Mouse (Mus musculus) forebrain, embryonic 15.5 days (tissue): ENCODE results near the gene Slc25a21. TPM values are rescaled to one million over a fixed set of nuclear protein-coding genes. Genes with fewer than 3 reads are reported as not detected.

Source experiments
- ATAC-seq: fragments of 200-750 bp; cut with Nextera tagmentation; replicated peaks from 2 replicates; pipeline ENCODE4 v1.8.0; 2017; ENCODE audit warnings: mild to moderate bottlenecking, moderate TSS enrichment, moderate library complexity
- H3K27ac ChIP-seq: fragments of 300-500 bp; sonication (generic); replicated peaks from 2 replicates; pipeline ENCODE4 v1.5.1; 2015; ENCODE audit warnings: mild to moderate bottlenecking, inconsistent platforms
- H3K27me3 ChIP-seq: fragments of 300-500 bp; sonication (generic); 2 replicates; pipeline ENCODE4 v1.6.1; 2015; ENCODE audit warnings: inconsistent platforms
- H3K36me3 ChIP-seq: fragments of 300-500 bp; sonication (generic); 2 replicates; pipeline ENCODE4 v1.6.1; 2015; ENCODE audit warnings: mild to moderate bottlenecking, inconsistent platforms
- H3K4me1 ChIP-seq: fragments of 300-500 bp; sonication (generic); 2 replicates; pipeline ENCODE4 v1.6.1; 2015; ENCODE audit warnings: inconsistent platforms
- H3K4me2 ChIP-seq: fragments of 300-500 bp; sonication (generic); replicated peaks from 2 replicates; pipeline ENCODE4 v1.6.1; 2015; ENCODE audit warnings: mild to moderate bottlenecking, inconsistent platforms
- H3K4me3 ChIP-seq: fragments of 300-500 bp; sonication (generic); 2 replicates; pipeline ENCODE4 v1.5.1; 2015; ENCODE audit warnings: mild to moderate bottlenecking, inconsistent platforms
- H3K9ac ChIP-seq: fragments of 300-500 bp; sonication (generic); replicated peaks from 2 replicates; pipeline ENCODE4 v1.6.1; 2015; ENCODE audit warnings: mild to moderate bottlenecking, inconsistent platforms
- H3K9me3 ChIP-seq: fragments of 300-500 bp; sonication (generic); 2 replicates; pipeline ENCODE4 v1.6.1; 2016; ENCODE audit warnings: inconsistent platforms
- WGBS: fragments of 180-500 bp; shearing (Covaris S2); methylation state at CpG from one replicate; pipeline ENCODE4 v1.1.7; 2015; ENCODE audit warnings: mixed read lengths; 5-methylcytosine and 5-hydroxymethylcytosine counted together
- polyA plus RNA-seq: library from polyadenylated mRNA; unstranded; fragments of >200 nt; fragmentation: Nextera tagmentation; extraction: Ambion mirVana; gene quantifications from 2 replicates; pipeline ENCODE4 v1.2.1, GENCODE M21; 2015

Gene Slc25a21
- polyA plus RNA-seq, 1 experiment from 2014 or later: 0.08 TPM

- Histone ChIP-seq H3K27ac (no peak overlapping the region), H3K4me1 (peaks cover 8% of the 10 kb centered on the region; the same call in 1 of the 2 replicates), H3K4me2 (no peak overlapping the region), H3K4me3 (no peak overlapping the region), H3K9ac (no peak overlapping the region), H3K27me3 (no peaks in the 10 kb centered on the region), H3K36me3 (no peaks in the 10 kb centered on the region), H3K9me3 (no peaks in the 10 kb centered on the region)
- WGBS: 21% methylated on average over 5 of the region's 5 CpGs
- ATAC-seq: peak; percentile 55; the same call in 1 of the 2 replicates
Measured at GRCm38 (mm10) chr12:57179465-57180188, 17.6 kb downstream of the Slc25a21 start.

- no peaks in the 10 kb centered on the region for H3K9me3 ChIP-seq
- H3K9ac ChIP-seq: no peak overlapping the region
- peaks cover 8% of the 10 kb centered on the region; the same call in 1 of the 2 replicates for H3K4me1 ChIP-seq
- H3K4me3 ChIP-seq: no peak overlapping the region
- H3K36me3 ChIP-seq: no peaks in the 10 kb centered on the region
- H3K4me2 ChIP-seq: no peak overlapping the region
- H3K27ac ChIP-seq: no peak overlapping the region
- no peaks in the 10 kb centered on the region for H3K27me3 ChIP-seq
- ATAC-seq: no peak
Measured at GRCm38 (mm10) chr12:57178818-57179217, 18.5 kb downstream of the Slc25a21 start.

DNA sequence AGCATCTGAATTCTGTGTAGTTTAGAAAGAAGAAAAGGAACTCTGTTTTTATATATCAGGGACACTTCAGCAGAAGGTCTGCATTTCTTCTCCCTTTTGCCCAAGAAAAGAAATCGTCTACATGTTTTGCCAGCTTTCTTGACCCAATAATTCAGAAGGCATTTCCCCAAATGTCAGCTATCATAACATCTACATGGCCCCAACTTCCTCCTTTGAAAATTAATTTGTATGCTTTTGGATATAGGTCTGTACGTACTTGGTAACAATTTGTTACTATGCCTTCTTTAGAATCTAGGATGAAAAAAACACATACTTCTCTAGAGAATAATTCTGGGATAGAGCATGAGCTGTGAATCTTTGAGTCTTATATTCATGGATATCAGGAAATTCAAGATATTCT is 34.0 kb downstream of the Slc25a21 start:
- Histone ChIP-seq H3K27ac (no peak overlapping the region), H3K36me3 (no peaks in the 10 kb centered on the region), H3K27me3 (no peaks in the 10 kb centered on the region), H3K4me2 (no peak overlapping the region), H3K4me1 (no peaks in the 10 kb centered on the region), H3K9me3 (no peaks in the 10 kb centered on the region), H3K4me3 (no peak overlapping the region), H3K9ac (no peak overlapping the region)
- no peak for ATAC-seq
- 79% methylated on average over 2 of the region's 2 CpGs for WGBS

GRCm38 (mm10) chr12:57162840-57163239 is 34.4 kb downstream of the Slc25a21 start:
- H3K4me3 ChIP-seq: no peak overlapping the region
- no peak overlapping the region for H3K4me2 ChIP-seq
- no peaks in the 10 kb centered on the region for H3K4me1 ChIP-seq
- H3K27ac ChIP-seq: no peak overlapping the region
- 53% methylated on average over 3 of the region's 3 CpGs for WGBS
- no peaks in the 10 kb centered on the region for H3K9me3 ChIP-seq
- ATAC-seq: no peak
- no peaks in the 10 kb centered on the region for H3K36me3 ChIP-seq
- H3K27me3 ChIP-seq: no peaks in the 10 kb centered on the region
- H3K9ac ChIP-seq: no peak overlapping the region

DNA sequence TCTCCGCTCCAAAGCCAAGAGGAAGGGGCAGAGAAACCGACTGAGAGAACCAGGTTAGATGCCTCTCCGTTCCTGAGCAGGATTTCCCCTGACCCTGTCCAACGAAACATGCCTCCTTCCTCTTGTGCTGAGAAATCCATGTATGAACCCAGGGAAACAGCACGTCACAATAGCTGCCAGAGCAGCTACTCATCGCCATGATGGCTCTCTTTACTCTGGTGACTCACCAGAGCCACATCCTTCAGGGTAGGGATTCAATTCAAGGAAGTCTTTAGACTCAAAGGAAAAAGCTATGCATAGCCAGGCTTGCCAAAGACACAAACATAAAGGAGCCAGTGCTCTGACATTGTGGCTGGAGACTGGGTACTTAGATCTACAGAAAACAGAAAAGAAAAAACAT is 37.4 kb downstream of the Slc25a21 start:
- H3K9me3 ChIP-seq: no peaks in the 10 kb centered on the region
- no peak overlapping the region for H3K27ac ChIP-seq
- H3K9ac ChIP-seq: no peak overlapping the region
- no peaks in the 10 kb centered on the region for H3K27me3 ChIP-seq
- no peaks in the 10 kb centered on the region for H3K4me1 ChIP-seq
- no peaks in the 10 kb centered on the region for H3K36me3 ChIP-seq
- no peak overlapping the region for H3K4me2 ChIP-seq
- WGBS: 76% methylated on average over 6 of the region's 6 CpGs
- no peak for ATAC-seq
- no peak overlapping the region for H3K4me3 ChIP-seq

GRCm38 (mm10) chr12:57158266-57158665 is 39.0 kb downstream of the Slc25a21 start:
- 67% methylated on average over 3 of the region's 3 CpGs for WGBS
- H3K9me3 ChIP-seq: no peaks in the 10 kb centered on the region
- no peak overlapping the region for H3K4me2 ChIP-seq
- no peak for ATAC-seq
- H3K4me1 ChIP-seq: no peaks in the 10 kb centered on the region
- no peak overlapping the region for H3K27ac ChIP-seq
- no peaks in the 10 kb centered on the region for H3K36me3 ChIP-seq
- no peak overlapping the region for H3K9ac ChIP-seq
- no peaks in the 10 kb centered on the region for H3K27me3 ChIP-seq
- H3K4me3 ChIP-seq: no peak overlapping the region

GRCm38 (mm10) chr12:57138937-57139336 is 58.3 kb downstream of the Slc25a21 start:
- 40% methylated on average over 1 of the region's 1 CpGs for WGBS
- H3K36me3 ChIP-seq: no peaks in the 10 kb centered on the region
- H3K4me2 ChIP-seq: no peak overlapping the region
- H3K27me3 ChIP-seq: no peaks in the 10 kb centered on the region
- H3K27ac ChIP-seq: no peak overlapping the region
- H3K9me3 ChIP-seq: no peaks in the 10 kb centered on the region
- no peak overlapping the region for H3K4me3 ChIP-seq
- no peak overlapping the region for H3K9ac ChIP-seq
- ATAC-seq: peak; percentile 77
- no peaks in the 10 kb centered on the region for H3K4me1 ChIP-seq

DNA sequence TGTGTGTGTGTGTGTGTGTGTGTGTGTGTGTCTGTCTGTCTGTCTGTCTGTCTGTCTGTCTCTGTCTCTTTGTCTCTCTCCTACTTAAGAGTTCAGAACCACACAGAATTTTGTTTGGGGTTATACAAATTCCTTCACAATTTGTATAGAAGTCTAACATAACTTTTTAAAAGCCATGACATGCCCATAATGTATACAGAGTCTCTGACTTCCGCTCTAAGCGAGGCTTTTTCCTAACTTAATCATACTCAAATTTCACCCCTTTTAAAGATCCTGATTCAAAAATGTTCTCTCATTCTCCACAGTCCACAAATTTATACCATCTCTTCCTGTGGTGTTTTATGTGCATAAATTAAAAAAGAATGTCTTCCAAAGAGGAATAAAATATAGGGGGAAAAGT is 59.5 kb downstream of the Slc25a21 start:
- Histone ChIP-seq H3K27ac (no peak overlapping the region), H3K9me3 (no peaks in the 10 kb centered on the region), H3K36me3 (no peaks in the 10 kb centered on the region), H3K9ac (no peak overlapping the region), H3K4me3 (no peak overlapping the region), H3K27me3 (no peaks in the 10 kb centered on the region), H3K4me1 (no peaks in the 10 kb centered on the region), H3K4me2 (no peak overlapping the region)
- 93% methylated on average over 2 of the region's 2 CpGs for WGBS
- ATAC-seq: no peak

GRCm38 (mm10) chr12:57118602-57119001 is 78.7 kb downstream of the Slc25a21 start:
- no peaks in the 10 kb centered on the region for H3K9me3 ChIP-seq
- no peak overlapping the region for H3K4me3 ChIP-seq
- no peaks in the 10 kb centered on the region for H3K27me3 ChIP-seq
- H3K36me3 ChIP-seq: no peaks in the 10 kb centered on the region
- no peak overlapping the region for H3K4me2 ChIP-seq
- no peak overlapping the region for H3K9ac ChIP-seq
- no peak overlapping the region for H3K27ac ChIP-seq
- WGBS: 28% methylated on average over 8 of the region's 8 CpGs
- no peak for ATAC-seq
- no peaks in the 10 kb centered on the region for H3K4me1 ChIP-seq

GRCm38 (mm10) chr12:57115516-57115915 is 81.8 kb downstream of the Slc25a21 start:
- H3K9me3 ChIP-seq: no peaks in the 10 kb centered on the region
- no peak overlapping the region for H3K4me3 ChIP-seq
- no peak overlapping the region for H3K9ac ChIP-seq
- H3K4me2 ChIP-seq: no peak overlapping the region
- 92% methylated on average over 10 of the region's 10 CpGs for WGBS
- no peak for ATAC-seq
- no peaks in the 10 kb centered on the region for H3K36me3 ChIP-seq
- H3K4me1 ChIP-seq: no peaks in the 10 kb centered on the region
- H3K27me3 ChIP-seq: no peaks in the 10 kb centered on the region
- no peak overlapping the region for H3K27ac ChIP-seq

DNA sequence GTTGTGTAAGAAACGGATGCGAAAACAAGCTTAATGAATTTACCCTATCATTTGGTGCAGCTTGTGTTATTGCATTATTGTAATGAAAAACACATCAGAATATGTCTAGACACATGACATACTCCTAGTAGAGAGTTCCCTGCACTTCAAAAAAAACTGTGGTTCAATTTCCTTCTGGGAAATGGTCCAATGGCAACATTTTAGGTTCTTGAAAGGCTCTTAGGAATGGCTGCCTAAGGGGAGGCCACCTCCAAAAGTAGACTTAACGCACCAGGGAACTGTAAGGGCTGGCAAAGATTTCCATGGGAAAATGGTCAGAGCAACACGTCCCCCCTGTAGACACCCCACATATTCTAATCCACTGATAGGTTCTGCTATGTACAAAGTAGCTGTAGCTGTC is 87.9 kb downstream of the Slc25a21 start:
- Histone ChIP-seq H3K9me3 (no peaks in the 10 kb centered on the region), H3K36me3 (no peaks in the 10 kb centered on the region), H3K27me3 (no peaks in the 10 kb centered on the region), H3K4me3 (no peak overlapping the region), H3K4me1 (no peaks in the 10 kb centered on the region), H3K27ac (no peak overlapping the region), H3K9ac (no peak overlapping the region), H3K4me2 (no peak overlapping the region)
- ATAC-seq: no peak
- WGBS: 87% methylated on average over 4 of the region's 4 CpGs

DNA sequence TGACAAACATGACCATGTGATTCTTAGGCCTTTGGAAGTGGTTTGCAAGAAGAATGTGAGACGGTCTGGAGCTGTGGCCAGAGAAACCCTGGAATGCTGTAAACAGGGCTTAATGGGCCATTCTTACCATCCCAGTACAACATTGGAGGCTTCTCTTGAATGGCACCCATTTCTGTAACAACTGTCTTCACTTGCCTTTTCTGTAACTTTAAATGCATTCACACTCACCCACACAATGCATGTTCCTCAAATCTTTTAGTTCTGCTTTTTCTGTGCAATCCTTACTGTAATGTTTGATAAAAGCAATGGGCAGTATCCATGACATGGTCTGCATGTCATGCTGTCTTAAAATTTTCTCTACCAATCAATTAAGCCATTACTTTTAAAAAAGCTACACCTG is 95.0 kb downstream of the Slc25a21 start:
- no peaks in the 10 kb centered on the region for H3K27me3 ChIP-seq
- H3K4me1 ChIP-seq: no peaks in the 10 kb centered on the region
- H3K27ac ChIP-seq: no peak overlapping the region
- no peaks in the 10 kb centered on the region for H3K9me3 ChIP-seq
- no peak for ATAC-seq
- no peaks in the 10 kb centered on the region for H3K36me3 ChIP-seq
- 83% methylated on average over 1 of the region's 1 CpGs for WGBS
- H3K4me3 ChIP-seq: no peak overlapping the region
- no peak overlapping the region for H3K4me2 ChIP-seq
- H3K9ac ChIP-seq: no peak overlapping the region

DNA sequence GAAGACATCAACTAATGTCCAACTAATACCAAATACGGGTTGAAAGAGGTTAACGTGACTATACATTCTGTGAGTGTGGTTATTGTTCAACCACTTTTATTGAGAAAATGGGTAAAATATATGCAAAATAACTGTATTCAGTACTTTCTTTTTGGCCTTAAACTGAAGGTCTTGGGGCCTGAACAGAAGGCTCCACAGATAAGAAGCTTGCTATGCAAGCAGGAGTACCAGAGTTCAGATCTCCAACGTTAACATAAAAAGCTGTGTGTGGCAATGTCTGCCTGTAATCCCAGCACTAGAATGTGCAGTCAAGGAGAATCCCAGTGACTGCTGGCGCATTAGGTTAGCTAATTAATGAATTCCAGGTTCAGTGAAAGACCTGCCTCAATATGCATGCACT is 96.7 kb downstream of the Slc25a21 start:
- no peaks in the 10 kb centered on the region for H3K9me3 ChIP-seq
- no peaks in the 10 kb centered on the region for H3K27me3 ChIP-seq
- H3K27ac ChIP-seq: no peak overlapping the region
- WGBS: 73% methylated on average over 4 of the region's 4 CpGs
- H3K4me1 ChIP-seq: no peaks in the 10 kb centered on the region
- H3K4me3 ChIP-seq: no peak overlapping the region
- ATAC-seq: no peak
- no peak overlapping the region for H3K9ac ChIP-seq
- no peaks in the 10 kb centered on the region for H3K36me3 ChIP-seq
- no peak overlapping the region for H3K4me2 ChIP-seq
